Mouse (Mus musculus) heart, embryonic 12.5 days (tissue): ENCODE results near the gene Gm8926. TPM values are rescaled to one million over a fixed set of nuclear protein-coding genes. Genes with fewer than 3 reads are reported as not detected.
"Not testable (repeated sequence)": the region's sequence is repeated elsewhere in the genome, so short reads cannot be mapped to it uniquely, and the experiment has no call there.

Experiments used
- ATAC-seq: fragments of 200-750 bp; cut with Nextera tagmentation; 2 replicates; pipeline ENCODE4 v1.8.0; 2017; ENCODE audit warnings: moderate TSS enrichment, moderate library complexity; ENCODE audit not compliant: insufficient number of reproducible peaks, low FRiP score
- H3K27ac ChIP-seq: fragments of 300-500 bp; sonication (generic); 2 replicates; pipeline ENCODE4 v1.5.1; 2016; ENCODE audit warnings: mild to moderate bottlenecking, moderate library complexity; ENCODE audit not compliant: poor library complexity, severe bottlenecking
- H3K27me3 ChIP-seq: fragments of 300-500 bp; sonication (generic); replicated peaks from 2 replicates; pipeline ENCODE4 v1.6.1; 2016; ENCODE audit warnings: mild to moderate bottlenecking, moderate library complexity
- H3K36me3 ChIP-seq: fragments of 300-500 bp; sonication (generic); 2 replicates; pipeline ENCODE4 v1.6.1; 2016; ENCODE audit warnings: mild to moderate bottlenecking, moderate library complexity
- H3K4me1 ChIP-seq: fragments of 300-500 bp; sonication (generic); replicated peaks from 2 replicates; pipeline ENCODE4 v1.6.1; 2016; ENCODE audit warnings: mild to moderate bottlenecking
- H3K4me2 ChIP-seq: fragments of 300-500 bp; sonication (generic); 2 replicates; pipeline ENCODE4 v1.6.1; 2016; ENCODE audit warnings: mild to moderate bottlenecking, moderate library complexity
- H3K4me3 ChIP-seq: fragments of 300-500 bp; sonication (generic); 2 replicates; pipeline ENCODE4 v1.5.1; 2016; ENCODE audit warnings: mild to moderate bottlenecking
- H3K9ac ChIP-seq: fragments of 300-500 bp; sonication (generic); 2 replicates; pipeline ENCODE4 v1.6.1; 2016; ENCODE audit warnings: mild to moderate bottlenecking, moderate library complexity
- H3K9me3 ChIP-seq: fragments of 300-500 bp; sonication (generic); replicated peaks from 2 replicates; pipeline ENCODE4 v1.6.1; 2016; ENCODE audit warnings: mild to moderate bottlenecking, moderate library complexity
- WGBS: fragments of 180-500 bp; shearing (Covaris S2); methylation state at CpG from one replicate; pipeline ENCODE4 v1.1.7; 2016; 5-methylcytosine and 5-hydroxymethylcytosine counted together
- polyA plus RNA-seq: library from polyadenylated mRNA; unstranded; fragments of >200 nt; fragmentation: Nextera tagmentation; extraction: Ambion mirVana; gene quantifications from 2 replicates; pipeline ENCODE4 v1.2.1, GENCODE M21; 2016

The Gm8926 gene
- polyA plus RNA-seq = not detected in 2 replicates

GRCm38 (mm10) chr5:11770248-11770647, at the start of gene Gm8926:
Gm8926 (plus strand) TSS chr5:11770548.
- not testable (repeated sequence) for H3K4me3 ChIP-seq, H3K9ac ChIP-seq, H3K27ac ChIP-seq, H3K4me2 ChIP-seq, H3K9me3 ChIP-seq, H3K27me3 ChIP-seq, ATAC-seq, H3K4me1 ChIP-seq, H3K36me3 ChIP-seq
- 42% methylated on average over 1 of the region's 4 CpGs for WGBS

Other genes with a start within 250 kb of the Gm8926 start
- gene Gm6460, start 175.6 kb upstream of the Gm8926 start, polyA plus RNA-seq = not detected in 2 replicates
- not detected in 2 replicates for gene Gm8922, start 88.6 kb upstream of the Gm8926 start, polyA plus RNA-seq
- not detected in 2 replicates for gene Gm6465, start 75.0 kb downstream of the Gm8926 start, polyA plus RNA-seq
- not detected in 2 replicates for gene 4933402N22Rik, start 147.5 kb downstream of the Gm8926 start, polyA plus RNA-seq